Comparison of ENCODE assay signal across 7 mouse cellular contexts in the genomic region with DNA sequence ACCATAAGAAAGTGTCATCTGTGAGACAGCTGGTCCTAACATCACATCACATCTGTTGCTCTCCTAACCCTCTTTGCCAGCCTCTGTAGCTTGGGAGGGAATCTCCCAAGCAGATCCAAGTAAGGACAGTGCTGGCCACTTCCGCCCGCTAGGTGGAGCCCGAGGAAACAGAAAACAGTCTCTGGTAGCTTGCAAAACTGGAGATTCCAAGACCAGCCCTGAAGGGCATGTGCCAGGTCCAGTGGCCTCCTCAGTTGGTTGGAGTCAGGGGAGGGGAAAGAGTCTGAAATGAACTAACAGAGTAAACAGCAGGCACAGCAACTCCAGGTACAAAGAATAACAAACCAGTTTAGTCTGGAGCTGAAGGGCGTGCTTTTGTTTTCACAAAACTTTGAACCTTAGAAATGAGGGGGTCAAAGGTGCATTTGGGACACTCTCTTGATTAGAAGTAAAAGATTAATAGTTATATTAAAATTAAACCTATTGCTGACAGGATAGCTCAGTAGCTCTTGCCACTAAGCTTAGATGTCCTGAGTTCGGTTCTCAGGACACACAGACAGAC. TPM values are rescaled to one million over a fixed set of nuclear protein-coding genes. Genes with fewer than 3 reads are reported as not detected.
DNase-seq lines count a peak whose midpoint lies in the region; ATAC-seq and TF ChIP-seq lines count a peak whose summit lies in the region.

No protein-coding gene starts in this region.

- H3K27ac ChIP-seq in intestine, embryonic 15.5 days, result no peak overlapping the region
- H3K27ac ChIP-seq in midbrain, embryonic 11.5 days (ENCODE audit: low read depth, low read length), result no peak overlapping the region
- H3K27ac ChIP-seq in small intestine, adult 2 months (ENCODE audit: insufficient read depth, low read depth, low read length), result no peak overlapping the region

- 37% methylated on average over 5 of the region's 5 CpGs for WGBS in intestine, embryonic 15.5 days
- 43% methylated on average over 5 of the region's 5 CpGs for WGBS in midbrain, embryonic 11.5 days
- WGBS in small intestine, adult 2 months, result 15% methylated on average over 5 of the region's 5 CpGs

- H3K9me3 ChIP-seq in intestine, embryonic 15.5 days, result no peaks in the 10 kb centered on the region
- no peaks in the 10 kb centered on the region for H3K9me3 ChIP-seq in midbrain, embryonic 11.5 days (ENCODE audit: control insufficient read depth, low read length)

- H3K27me3 ChIP-seq in intestine, embryonic 15.5 days (replicated peaks), result no peaks in the 10 kb centered on the region
- H3K27me3 ChIP-seq in midbrain, embryonic 11.5 days (ENCODE audit: control insufficient read depth, insufficient read depth, low read length), result no peaks in the 10 kb centered on the region
- H3K27me3 ChIP-seq in small intestine, adult 2 months (ENCODE audit: control insufficient read depth, insufficient read depth, low read length), result no peaks in the 10 kb centered on the region

- H3K4me1 ChIP-seq in intestine, embryonic 15.5 days (replicated peaks), result no peaks in the 10 kb centered on the region
- H3K4me1 ChIP-seq in midbrain, embryonic 11.5 days (ENCODE audit: control insufficient read depth, insufficient read depth, low read length), result no peaks in the 10 kb centered on the region
- no peaks in the 10 kb centered on the region for H3K4me1 ChIP-seq in small intestine, adult 2 months (ENCODE audit: control insufficient read depth, insufficient read depth, insufficient read length, low read length)

- intact Hi-C loops in gastrocnemius, postnatal 36 days (cut with DNase I), result loop anchor here (1.0 to 5.0 kb wide), 3 partner anchors 70 to 309 kb away; partner anchors contain the start of gene Rdx
- intact Hi-C loops in left cerebral cortex, postnatal 14 days (cut with DNase I), result loop anchor here (5.0 kb wide), 3 partner anchors 120 to 310 kb away; partner anchors contain the start of gene Zc3h12c

- DNase-seq in adrenal gland, adult 18-20 months (ENCODE audit: low spot score in 2 of 2), result peak; percentile 84 to 91
- DNase-seq in embryo, embryonic 11 days, result peak; percentile 79
- peak; percentile 80 to 81 for DNase-seq in gastrocnemius, postnatal 36 days
- peak; percentile 87 to 91 for DNase-seq in left cerebral cortex, postnatal 14 days (ENCODE audit: low spot score in 2 of 2)
- DNase-seq in midbrain, embryonic 11.5 days (ENCODE audit: low spot score, missing footprints), result peak; percentile 96

- no peak overlapping the region for H3K4me2 ChIP-seq in intestine, embryonic 15.5 days (replicated peaks)
- H3K4me2 ChIP-seq in midbrain, embryonic 11.5 days, result no peak overlapping the region

- no peak overlapping the region for H3K9ac ChIP-seq in intestine, embryonic 15.5 days
- H3K9ac ChIP-seq in midbrain, embryonic 11.5 days (ENCODE audit: low read length), result no peak overlapping the region

- TF ChIP-seq CTCF in small intestine, adult 2 months (IDR thresholded peaks at IDR 0.05; ENCODE audit: extremely low read depth, insufficient read length, insufficient replicate concordance, low read depth, low read length), result peak; percentile 96; the same call in 1 of the 2 replicates

- no peaks in the 10 kb centered on the region for H3K36me3 ChIP-seq in intestine, embryonic 15.5 days
- H3K36me3 ChIP-seq in midbrain, embryonic 11.5 days (ENCODE audit: control insufficient read depth, insufficient read depth, low read length), result no peaks in the 10 kb centered on the region
- H3K36me3 ChIP-seq in small intestine, adult 2 months (ENCODE audit: control insufficient read depth, insufficient read depth, low read length), result no peaks in the 10 kb centered on the region

- no peak overlapping the region for H3K4me3 ChIP-seq in intestine, embryonic 15.5 days (replicated peaks)
- H3K4me3 ChIP-seq in midbrain, embryonic 11.5 days (ENCODE audit: low read depth, low read length), result no peak overlapping the region
- no peak overlapping the region for H3K4me3 ChIP-seq in small intestine, adult 2 months (ENCODE audit: low read depth, low read length)

- TF ChIP-seq POLR2A in small intestine, adult 2 months (IDR thresholded peaks at IDR 0.05; ENCODE audit: low read depth, low read length), result no peak

- ATAC-seq in intestine, embryonic 15.5 days, result peak; percentile 83
- ATAC-seq in midbrain, embryonic 11.5 days (ENCODE audit: low FRiP score), result peak; percentile 84

RNA-seq across cellular contexts. Expression of gene Fdx1, which starts 14.2 kb away (rescaled TPM):
- total RNA-seq in adrenal gland, adult 18-20 months (2021), result 1,000 to 10,000 TPM; 3,296 to 3,327 TPM
- 10 to 100 TPM; 36.2 to 40.7 TPM for total RNA-seq in gastrocnemius, postnatal 36 days (2021)
- 78.0 and 89.6 TPM in 2 replicates for polyA plus RNA-seq in intestine, embryonic 15.5 days (2015; fragmentation: Nextera tagmentation; extraction: Ambion mirVana)
- 10 to 100 TPM; 14.0 to 16.3 TPM for total RNA-seq in left cerebral cortex, postnatal 14 days (2021)
- 46.7 and 51.6 TPM in 2 replicates for polyA plus RNA-seq in midbrain, embryonic 11.5 days (2014; fragmentation: Nextera tagmentation; extraction: Ambion mirVana)
- polyA plus RNA-seq in small intestine, adult 2 months (2012; rRNA removed), result 54.9 and 91.5 TPM in 2 replicates

Comparison
In these comparisons a context has a peak if more than half of its experiments do, and no peak if none do; other contexts are left out.
1. RNA of gene Fdx1, which starts 14.2 kb away (total RNA-seq): 3,296 to 3,327 TPM in adrenal gland, adult 18-20 months; 36.2 to 40.7 TPM in gastrocnemius, postnatal 36 days and 14.0 to 16.3 TPM in left cerebral cortex, postnatal 14 days; every median in the first group is over 10 times any median in the second.
2. Peak in every context shown above with its lines, with median percentiles within 50 percentile points of each other: DNase-seq.